Mouse (Mus musculus) lung, adult 18-20 months (tissue): ENCODE data around the gene Bahcc1.
A peak's percentile ranks its signal among the peaks of the same experiment; 100 is the strongest.

ENCODE experiments used
- DNase-seq, 2 experiments: peaks; one replicate each; pipeline ENCODE4 v3.0.0; 2022; ENCODE audit warnings: mixed read lengths in 2 of 2

Gene Bahcc1

GRCm38 (mm10) chr11:120303119-120303518 lies 70.4 kb downstream of the Bahcc1 start:
- no peak for DNase-seq

- DNase-seq = no peak
Observed at GRCm38 (mm10) chr11:120303559-120304349, 71.0 kb downstream of the Bahcc1 start.

GRCm38 (mm10) chr11:120304350-120304694 lies 71.6 kb downstream of the Bahcc1 start:
- DNase-seq = no peak

- peak; percentile 86 to 90 for DNase-seq
Observed at GRCm38 (mm10) chr11:120304886-120305534, 72.3 kb downstream of the Bahcc1 start.

GRCm38 (mm10) chr11:120305535-120306365 lies 73.0 kb downstream of the Bahcc1 start:
- DNase-seq = no peak

GRCm38 (mm10) chr11:120306366-120307131 lies 73.8 kb downstream of the Bahcc1 start:
- no peak for DNase-seq

- no peak for DNase-seq
Observed at GRCm38 (mm10) chr11:120307132-120307413, 74.3 kb downstream of the Bahcc1 start.

- peak; percentile 93 to 95 for DNase-seq
Observed at GRCm38 (mm10) chr11:120307566-120308430, 75.1 kb downstream of the Bahcc1 start.

GRCm38 (mm10) chr11:120308441-120309320 lies 75.9 kb downstream of the Bahcc1 start:
- no peak for DNase-seq

GRCm38 (mm10) chr11:120310813-120311312 lies 78.1 kb downstream of the Bahcc1 start:
- peak; percentile 91 to 92 for DNase-seq

GRCm38 (mm10) chr11:120311561-120311960 lies 78.8 kb downstream of the Bahcc1 start:
- peak; percentile 73 to 77 for DNase-seq

GRCm38 (mm10) chr11:120312069-120312468 lies 79.3 kb downstream of the Bahcc1 start:
- no peak for DNase-seq

GRCm38 (mm10) chr11:120313906-120314685 lies 81.3 kb downstream of the Bahcc1 start:
- no peak for DNase-seq

- no peak for DNase-seq
Observed at GRCm38 (mm10) chr11:120314721-120315415, 82.1 kb downstream of the Bahcc1 start.

GRCm38 (mm10) chr11:120315416-120315761 lies 82.6 kb downstream of the Bahcc1 start:
- peak; percentile 34 to 48 for DNase-seq

- peak; percentile 95 for DNase-seq
Observed at GRCm38 (mm10) chr11:120315832-120316689, 83.3 kb downstream of the Bahcc1 start.

GRCm38 (mm10) chr11:120316690-120317254 lies 84.0 kb downstream of the Bahcc1 start:
- DNase-seq = peak; percentile 46 to 56

- DNase-seq = no peak
Observed at GRCm38 (mm10) chr11:120317456-120317855, 84.7 kb downstream of the Bahcc1 start.
